Mouse (Mus musculus): ENCODE measurements around the gene Samd10. TPM values are rescaled to one million over a fixed set of nuclear protein-coding genes. Genes with fewer than 3 reads are reported as not detected.

Samd10 gene
- total and polyA plus RNA-seq, 2 experiments = 0.55 to 4.6 TPM

DNA sequence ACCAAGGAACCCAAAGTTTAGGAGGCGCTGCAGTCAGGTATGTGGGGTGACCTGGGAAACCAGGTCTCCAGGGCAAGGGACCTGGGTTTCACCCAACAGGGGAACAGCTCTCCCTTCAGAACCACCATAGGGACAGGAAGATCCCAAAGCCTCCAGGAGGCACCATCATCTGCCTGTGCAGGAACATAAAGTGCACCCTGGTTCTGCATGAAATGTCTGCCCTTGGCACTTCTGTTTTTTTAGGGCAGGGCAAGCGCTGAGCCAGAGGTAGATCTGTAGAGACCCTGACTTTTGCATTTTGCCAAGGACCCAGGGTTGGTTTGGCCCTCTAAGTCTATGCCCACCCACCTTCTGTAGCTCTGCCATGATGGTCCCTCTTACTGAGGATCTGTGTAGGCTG lies 16.7 kb downstream of the Samd10 start:
- TF ChIP-seq POLR2A (IDR thresholded peaks at IDR 0.05; ENCODE audit: extremely low read depth, insufficient read depth, low read length) (no peak), CTCF (IDR thresholded peaks at IDR 0.05; ENCODE audit: low read depth, low read length) (no peak)
- H3K9ac ChIP-seq (ENCODE audit: low read depth, low read length) = no peak overlapping the region
- no peak overlapping the region for H3K4me3 ChIP-seq (ENCODE audit: insufficient read depth, low read depth, low read length)
- H3K27ac ChIP-seq (replicated peaks; ENCODE audit: insufficient read depth, low read depth, low read length) = peak overlapping the region; percentile 11
- no peak for DNase-seq (ENCODE audit: extremely low read depth, low read depth, low spot score)
- H3K79me2 ChIP-seq (ENCODE audit: control insufficient read depth, insufficient read depth, low read length) = peaks cover 13% of the 10 kb centered on the region; the same call in 1 of the 2 replicates
- no peaks in the 10 kb centered on the region for H3K36me3 ChIP-seq (ENCODE audit: control insufficient read depth, insufficient read depth, low read length)
- WGBS = 68% methylated on average over 2 of the region's 2 CpGs
- no peaks in the 10 kb centered on the region for H3K27me3 ChIP-seq (ENCODE audit: control insufficient read depth, insufficient read depth, low read length)
- peaks cover 16% of the 10 kb centered on the region; the same call in 1 of the 2 replicates for H3K4me1 ChIP-seq (ENCODE audit: control insufficient read depth, insufficient read depth, low read length)

DNA sequence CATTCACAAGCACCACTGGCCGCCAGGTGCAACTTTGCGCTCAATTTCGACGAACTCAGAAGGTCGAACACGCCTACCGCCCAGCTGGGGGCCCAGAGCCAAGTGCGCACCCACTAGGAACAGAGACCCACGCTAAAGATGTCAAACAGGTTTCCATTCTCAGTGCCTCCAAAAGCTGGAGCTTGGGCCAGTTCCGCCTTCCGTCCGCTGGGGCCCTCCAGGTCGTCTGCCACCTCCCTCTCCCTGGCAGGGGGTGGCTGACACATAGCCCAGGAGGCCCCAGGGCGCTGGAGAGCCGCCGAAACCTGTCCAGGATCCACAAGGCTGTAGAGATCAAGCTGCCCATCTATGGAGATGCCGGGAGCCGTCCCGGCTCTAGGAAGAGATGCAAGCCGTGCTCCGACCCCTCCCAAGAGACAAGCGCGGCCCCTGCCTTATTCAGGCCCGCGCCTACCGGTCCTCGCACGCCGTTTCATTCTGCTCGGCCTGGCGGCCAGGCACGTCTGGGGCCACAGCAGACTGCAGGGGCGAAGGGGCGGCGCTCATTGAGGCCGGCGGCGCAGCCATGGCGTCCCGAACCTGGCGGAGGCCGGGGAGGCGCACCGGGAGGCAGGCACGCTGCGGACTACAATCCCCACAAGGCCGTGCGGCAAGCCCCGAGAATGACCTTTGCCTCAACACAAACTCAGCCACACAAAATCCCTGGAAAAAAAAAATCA lies 17.5 kb downstream of the Samd10 start:
- H3K27ac ChIP-seq (replicated peaks; ENCODE audit: insufficient read depth, low read depth, low read length) = peak overlapping the region; percentile 94
- WGBS = under 1% methylated on average over 49 of the region's 49 CpGs
- TF ChIP-seq POLR2A (IDR thresholded peaks at IDR 0.05; ENCODE audit: extremely low read depth, insufficient read depth, low read length) (peak; percentile 67; the same call in 1 of the 2 replicates), CTCF (IDR thresholded peaks at IDR 0.05; ENCODE audit: low read depth, low read length) (no peak)
- H3K36me3 ChIP-seq (ENCODE audit: control insufficient read depth, insufficient read depth, low read length) = no peaks in the 10 kb centered on the region
- DNase-seq (ENCODE audit: extremely low read depth, low read depth, low spot score) = peak; percentile 85
- peak overlapping the region; percentile 90 for H3K9ac ChIP-seq (ENCODE audit: low read depth, low read length)
- H3K27me3 ChIP-seq (ENCODE audit: control insufficient read depth, insufficient read depth, low read length) = no peaks in the 10 kb centered on the region
- peak overlapping the region; percentile 85 for H3K4me3 ChIP-seq (ENCODE audit: insufficient read depth, low read depth, low read length)
- peaks cover 16% of the 10 kb centered on the region; the same call in 1 of the 2 replicates for H3K4me1 ChIP-seq (ENCODE audit: control insufficient read depth, insufficient read depth, low read length)
- peaks cover 13% of the 10 kb centered on the region; the same call in 1 of the 2 replicates for H3K79me2 ChIP-seq (ENCODE audit: control insufficient read depth, insufficient read depth, low read length)

DNA sequence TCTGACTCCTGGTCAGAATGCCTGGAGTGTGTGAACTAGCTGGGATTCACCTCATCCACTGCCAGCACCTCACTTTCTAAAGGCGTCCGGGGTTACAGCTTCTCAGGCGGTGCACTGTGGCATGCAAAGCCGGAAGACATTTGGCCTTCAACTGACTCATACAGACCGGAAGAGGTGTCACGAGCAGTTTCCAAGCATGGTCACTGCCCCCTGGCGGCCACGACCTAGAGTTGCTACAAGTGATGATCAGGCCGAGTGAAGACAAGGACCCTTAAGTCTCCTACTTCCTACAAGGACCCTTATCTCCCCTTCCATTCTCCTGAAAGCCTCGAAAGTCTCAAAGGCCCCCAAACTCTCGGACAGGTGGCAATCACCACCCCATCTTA lies 18.0 kb downstream of the Samd10 start:
- peak; percentile 88 for DNase-seq (ENCODE audit: extremely low read depth, low read depth, low spot score)
- Histone ChIP-seq H3K9ac (ENCODE audit: low read depth, low read length) (peak overlapping the region; percentile 90), H3K27me3 (ENCODE audit: control insufficient read depth, insufficient read depth, low read length) (no peaks in the 10 kb centered on the region), H3K4me3 (ENCODE audit: insufficient read depth, low read depth, low read length) (peak overlapping the region; percentile 85), H3K36me3 (ENCODE audit: control insufficient read depth, insufficient read depth, low read length) (no peaks in the 10 kb centered on the region), H3K79me2 (ENCODE audit: control insufficient read depth, insufficient read depth, low read length) (peaks cover 13% of the 10 kb centered on the region; the same call in 1 of the 2 replicates), H3K4me1 (ENCODE audit: control insufficient read depth, insufficient read depth, low read length) (peaks cover 16% of the 10 kb centered on the region; the same call in 1 of the 2 replicates), H3K27ac (replicated peaks; ENCODE audit: insufficient read depth, low read depth, low read length) (peak overlapping the region; percentile 94)
- TF ChIP-seq CTCF (IDR thresholded peaks at IDR 0.05; ENCODE audit: low read depth, low read length) = peak; percentile 93
- TF ChIP-seq POLR2A (IDR thresholded peaks at IDR 0.05; ENCODE audit: extremely low read depth, insufficient read depth, low read length) = no peak
- 0% methylated on average over 11 of the region's 11 CpGs for whole genome bisulfite sequencing

DNA sequence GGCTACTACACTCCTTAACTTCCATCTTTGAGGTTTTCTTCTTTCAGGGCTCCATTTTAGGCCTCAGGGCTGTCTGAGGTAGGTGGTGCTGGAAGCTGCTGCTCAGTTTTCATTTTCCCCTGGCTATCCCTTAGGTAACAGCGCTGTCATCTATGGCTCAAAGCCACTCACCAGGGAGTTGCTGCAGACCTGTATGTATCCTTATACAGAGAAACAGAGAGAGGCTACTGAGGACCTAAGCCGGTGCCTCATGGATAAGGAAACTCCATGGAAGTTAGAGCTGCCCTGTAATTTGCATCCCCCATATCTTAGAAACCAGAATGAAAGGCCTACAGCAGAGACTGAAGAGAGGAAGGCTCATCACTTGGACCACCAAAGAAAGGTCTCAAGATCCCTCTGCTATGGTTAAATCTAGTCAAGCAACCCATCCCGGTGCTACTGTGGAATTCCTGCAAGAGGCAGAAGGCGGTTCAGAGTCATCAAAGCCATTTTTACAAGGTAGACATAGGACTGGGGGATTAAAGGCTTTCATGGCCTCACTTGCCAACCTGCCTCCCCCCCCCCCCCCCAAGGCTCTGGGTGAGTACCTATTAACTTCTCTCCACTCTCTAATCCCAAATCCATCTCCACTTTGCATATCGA lies 18.8 kb downstream of the Samd10 start:
- no peak for TF ChIP-seq CTCF (IDR thresholded peaks at IDR 0.05; ENCODE audit: low read depth, low read length)
- no peak for TF ChIP-seq POLR2A (IDR thresholded peaks at IDR 0.05; ENCODE audit: extremely low read depth, insufficient read depth, low read length)
- Histone ChIP-seq H3K79me2 (ENCODE audit: control insufficient read depth, insufficient read depth, low read length) (peaks cover 13% of the 10 kb centered on the region; the same call in 1 of the 2 replicates), H3K4me1 (ENCODE audit: control insufficient read depth, insufficient read depth, low read length) (peaks cover 16% of the 10 kb centered on the region; the same call in 1 of the 2 replicates), H3K27me3 (ENCODE audit: control insufficient read depth, insufficient read depth, low read length) (no peaks in the 10 kb centered on the region), H3K4me3 (ENCODE audit: insufficient read depth, low read depth, low read length) (peak overlapping the region; percentile 85), H3K36me3 (ENCODE audit: control insufficient read depth, insufficient read depth, low read length) (no peaks in the 10 kb centered on the region), H3K27ac (replicated peaks; ENCODE audit: insufficient read depth, low read depth, low read length) (peak overlapping the region; percentile 71; the same call in 1 of the 2 replicates), H3K9ac (ENCODE audit: low read depth, low read length) (peak overlapping the region; percentile 55; the same call in 1 of the 2 replicates)
- 74% methylated on average over 5 of the region's 5 CpGs for WGBS
- DNase-seq (ENCODE audit: extremely low read depth, low read depth, low spot score) = no peak

DNA sequence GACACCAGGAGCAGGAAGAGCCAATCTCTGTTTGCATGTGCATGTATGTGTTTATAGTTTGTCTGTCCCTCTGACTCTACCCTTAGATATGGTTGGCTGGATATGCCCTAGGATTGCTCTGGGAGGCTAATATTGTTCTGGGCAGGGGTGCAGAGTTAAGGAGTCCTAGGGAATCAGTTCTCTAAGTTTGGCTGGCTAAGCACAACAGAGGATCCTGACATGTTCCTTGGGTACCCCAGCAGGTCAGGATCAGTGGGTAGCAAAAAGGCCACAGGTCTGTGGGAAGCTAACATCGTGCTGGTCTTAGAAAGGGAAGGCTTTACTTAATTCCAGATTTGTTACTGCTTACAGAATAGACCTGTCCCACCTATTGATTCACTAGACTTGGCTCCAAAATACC lies 19.3 kb downstream of the Samd10 start:
- DNase-seq (ENCODE audit: extremely low read depth, low read depth, low spot score) = no peak
- no peak overlapping the region for H3K9ac ChIP-seq (ENCODE audit: low read depth, low read length)
- no peak overlapping the region for H3K4me3 ChIP-seq (ENCODE audit: insufficient read depth, low read depth, low read length)
- peaks cover 16% of the 10 kb centered on the region; the same call in 1 of the 2 replicates for H3K4me1 ChIP-seq (ENCODE audit: control insufficient read depth, insufficient read depth, low read length)
- 96% methylated on average over 1 of the region's 1 CpGs for WGBS
- no peaks in the 10 kb centered on the region for H3K27me3 ChIP-seq (ENCODE audit: control insufficient read depth, insufficient read depth, low read length)
- H3K27ac ChIP-seq (replicated peaks; ENCODE audit: insufficient read depth, low read depth, low read length) = no peak overlapping the region
- H3K36me3 ChIP-seq (ENCODE audit: control insufficient read depth, insufficient read depth, low read length) = no peaks in the 10 kb centered on the region
- peaks cover 13% of the 10 kb centered on the region; the same call in 1 of the 2 replicates for H3K79me2 ChIP-seq (ENCODE audit: control insufficient read depth, insufficient read depth, low read length)
- TF ChIP-seq POLR2A (IDR thresholded peaks at IDR 0.05; ENCODE audit: extremely low read depth, insufficient read depth, low read length) (no peak), CTCF (IDR thresholded peaks at IDR 0.05; ENCODE audit: low read depth, low read length) (no peak)

Data from liver, adult 2 months (tissue).